Mouse (Mus musculus) lung, adult 2 months (tissue): ENCODE data around the gene Serpinh1. TPM values are rescaled to one million over a fixed set of nuclear protein-coding genes. Genes with fewer than 3 reads are reported as not detected.
A peak's percentile ranks its signal among the peaks of the same experiment; 100 is the strongest.

Source experiments
- DNase-seq: peaks from one replicate; pipeline ENCODE4 v3.0.0; 2022
- H3K4me1 ChIP-seq: fragments of 200-500 bp; 2 replicates; pipeline ENCODE4 v1.6.1; 2011; ENCODE audit warnings: low read length; ENCODE audit not compliant: control insufficient read depth, insufficient read depth
- H3K4me3 ChIP-seq: fragments of 200-500 bp; replicated peaks from 2 replicates; pipeline ENCODE3; 2011; ENCODE audit warnings: low read depth, mild to moderate bottlenecking, control low read depth, low read length; ENCODE audit errors: extremely low read depth
- CTCF ChIP-seq: fragments of 200-500 bp; IDR thresholded peaks from 2 replicates; pipeline ENCODE4 v1.5.1; 2011; ENCODE audit warnings: mild to moderate bottlenecking, low read length, control low read depth; ENCODE audit not compliant: insufficient read depth
- POLR2A ChIP-seq: fragments of 200-500 bp; IDR thresholded peaks from 2 replicates; pipeline ENCODE4 v1.6.1; 2011; ENCODE audit warnings: low read depth, mild to moderate bottlenecking, control low read depth, low read length, borderline replicate concordance; ENCODE audit errors: extremely low read depth
- WGBS: fragments of 180-500 bp; shearing (Covaris S2); methylation state at CpG from one replicate; pipeline ENCODE4 v1.1.7; 2018; 5-methylcytosine and 5-hydroxymethylcytosine counted together
- polyA plus RNA-seq: library from polyadenylated mRNA; depleted of rRNA; stranded (reverse); fragments of >200 nt; gene quantifications from 2 replicates; pipeline ENCODE4 v1.2.3, GENCODE M21; 2012; rRNA removed

Gene Serpinh1
- polyA plus RNA-seq, 1 experiment, result 388 TPM

GRCm38 (mm10) chr7:99313253-99313652 is 39.8 kb downstream of the Serpinh1 start:
- TF ChIP-seq CTCF (no peak), POLR2A (no peak)
- 65% methylated on average over 8 of the region's 8 CpGs for WGBS
- no peak overlapping the region for H3K4me3 ChIP-seq

GRCm38 (mm10) chr7:99312671-99313143 is 40.3 kb downstream of the Serpinh1 start:
- Histone ChIP-seq H3K4me3 (no peak overlapping the region), H3K4me1 (no peaks in the 10 kb centered on the region)
- TF ChIP-seq CTCF, result no peak
- 51% methylated on average over 8 of the region's 8 CpGs for WGBS
- DNase-seq, result no peak

More at GRCm38 (mm10) chr7:99313253-99313652, 39.8 kb downstream of the Serpinh1 start:
- H3K4me1 ChIP-seq, result no peaks in the 10 kb centered on the region
- DNase-seq, result no peak

GRCm38 (mm10) chr7:99312058-99312457 is 41.0 kb downstream of the Serpinh1 start:
- 66% methylated on average over 4 of the region's 4 CpGs for WGBS
- TF ChIP-seq CTCF, result no peak
- TF ChIP-seq POLR2A, result no peak
- no peak overlapping the region for H3K4me3 ChIP-seq
- no peaks in the 10 kb centered on the region for H3K4me1 ChIP-seq
- no peak for DNase-seq

GRCm38 (mm10) chr7:99311433-99311832 is 41.6 kb downstream of the Serpinh1 start:
- H3K4me1 ChIP-seq, result no peaks in the 10 kb centered on the region
- WGBS, result 43% methylated on average over 7 of the region's 7 CpGs
- H3K4me3 ChIP-seq, result no peak overlapping the region
- DNase-seq, result no peak
- TF ChIP-seq POLR2A (no peak), CTCF (no peak)

GRCm38 (mm10) chr7:99306640-99307039 is 46.4 kb downstream of the Serpinh1 start:
- H3K4me1 ChIP-seq, result no peaks in the 10 kb centered on the region
- no peak overlapping the region for H3K4me3 ChIP-seq
- TF ChIP-seq POLR2A, result no peak
- no peak for TF ChIP-seq CTCF
- no peak for DNase-seq
- 75% methylated on average over 3 of the region's 3 CpGs for WGBS

GRCm38 (mm10) chr7:99305688-99306087 is 47.4 kb downstream of the Serpinh1 start:
- TF ChIP-seq CTCF (no peak), POLR2A (no peak)
- no peaks in the 10 kb centered on the region for H3K4me1 ChIP-seq
- no peak overlapping the region for H3K4me3 ChIP-seq
- no peak for DNase-seq
- WGBS, result 74% methylated on average over 4 of the region's 4 CpGs

GRCm38 (mm10) chr7:99304949-99305372 is 48.1 kb downstream of the Serpinh1 start:
- Histone ChIP-seq H3K4me3 (no peak overlapping the region), H3K4me1 (no peaks in the 10 kb centered on the region)
- 44% methylated on average over 5 of the region's 5 CpGs for WGBS
- DNase-seq, result peak; percentile 72
- TF ChIP-seq POLR2A (no peak), CTCF (no peak)

- DNase-seq, result no peak
- no peak for TF ChIP-seq POLR2A
- TF ChIP-seq CTCF, result no peak
- Histone ChIP-seq H3K4me1 (no peaks in the 10 kb centered on the region), H3K4me3 (no peak overlapping the region)
- WGBS, result 81% methylated on average over 6 of the region's 6 CpGs
These were observed 49.0 kb downstream of the Serpinh1 start for GRCm38 (mm10) chr7:99304029-99304428.

GRCm38 (mm10) chr7:99300650-99301175 is 52.3 kb downstream of the Serpinh1 start:
- no peak overlapping the region for H3K4me3 ChIP-seq
- TF ChIP-seq POLR2A (no peak), CTCF (no peak)
- no peaks in the 10 kb centered on the region for H3K4me1 ChIP-seq
- 59% methylated on average over 3 of the region's 3 CpGs for whole genome bisulfite sequencing
- DNase-seq, result no peak

Other genes with a start within 250 kb of the Serpinh1 start
- 35.4 and 79.1 TPM in 2 replicates for gene Uvrag, start 212.1 kb downstream of the Serpinh1 start, polyA plus RNA-seq
- 93.7 and 100 TPM in 2 replicates for gene Dgat2, start 170.5 kb downstream of the Serpinh1 start, polyA plus RNA-seq
- gene Mogat2, start 114.6 kb downstream of the Serpinh1 start, polyA plus RNA-seq, result 1.1 and 3.1 TPM in 2 replicates
- gene Map6, start 85.8 kb downstream of the Serpinh1 start, polyA plus RNA-seq, result 24.2 and 25.4 TPM in 2 replicates
- gene Gdpd5, start 28.2 kb upstream of the Serpinh1 start, polyA plus RNA-seq, result 26.5 and 27.2 TPM in 2 replicates
- 0.80 and 0.89 TPM in 2 replicates for gene Klhl35, start 112.8 kb upstream of the Serpinh1 start, polyA plus RNA-seq
- gene Rps3, start 130.5 kb upstream of the Serpinh1 start, polyA plus RNA-seq, result 206 and 308 TPM in 2 replicates
- 131 and 161 TPM in 2 replicates for gene Arrb1, start 182.2 kb upstream of the Serpinh1 start, polyA plus RNA-seq